Mouse (Mus musculus): ENCODE measurements around the gene Fbxw5.
"Not testable (repeated sequence)": the region's sequence is repeated elsewhere in the genome, so short reads cannot be mapped to it uniquely, and the experiment has no call there.

Fbxw5 gene

GRCm38 (mm10) chr2:25526510-25527302 is 26.2 kb downstream of the Fbxw5 start:
- no peak for DNase-seq

DNA sequence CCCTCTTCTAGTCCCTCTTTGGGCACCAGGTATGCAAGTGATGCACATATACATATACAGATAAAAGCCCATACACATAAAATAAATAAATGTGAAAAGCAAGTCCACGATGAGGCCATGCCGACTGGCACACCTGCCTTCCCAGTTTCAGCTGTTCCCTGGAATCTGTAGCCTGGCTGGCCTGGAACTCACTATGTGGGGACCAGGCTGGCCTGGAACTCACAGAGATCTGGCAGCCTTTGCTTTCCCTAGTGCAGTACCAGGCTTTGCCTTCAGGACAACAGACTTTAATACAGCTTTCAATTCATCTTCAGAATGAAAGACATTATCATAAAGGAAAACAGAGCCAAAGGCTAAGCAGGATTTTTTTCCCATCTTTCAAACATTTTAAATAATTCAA is 33.2 kb downstream of the Fbxw5 start:
- no peak for DNase-seq

- DNase-seq, result peak; percentile 85 to 88
Observed at GRCm38 (mm10) chr2:25534178-25534865, 33.8 kb downstream of the Fbxw5 start.

- DNase-seq, result no peak
Observed at GRCm38 (mm10) chr2:25534866-25535182, 34.3 kb downstream of the Fbxw5 start.

GRCm38 (mm10) chr2:25536531-25536930 is 36.0 kb downstream of the Fbxw5 start:
- DNase-seq, result no peak

GRCm38 (mm10) chr2:25540541-25540948 is 40.0 kb downstream of the Fbxw5 start:
- peak; percentile 61 to 65 for DNase-seq

DNA sequence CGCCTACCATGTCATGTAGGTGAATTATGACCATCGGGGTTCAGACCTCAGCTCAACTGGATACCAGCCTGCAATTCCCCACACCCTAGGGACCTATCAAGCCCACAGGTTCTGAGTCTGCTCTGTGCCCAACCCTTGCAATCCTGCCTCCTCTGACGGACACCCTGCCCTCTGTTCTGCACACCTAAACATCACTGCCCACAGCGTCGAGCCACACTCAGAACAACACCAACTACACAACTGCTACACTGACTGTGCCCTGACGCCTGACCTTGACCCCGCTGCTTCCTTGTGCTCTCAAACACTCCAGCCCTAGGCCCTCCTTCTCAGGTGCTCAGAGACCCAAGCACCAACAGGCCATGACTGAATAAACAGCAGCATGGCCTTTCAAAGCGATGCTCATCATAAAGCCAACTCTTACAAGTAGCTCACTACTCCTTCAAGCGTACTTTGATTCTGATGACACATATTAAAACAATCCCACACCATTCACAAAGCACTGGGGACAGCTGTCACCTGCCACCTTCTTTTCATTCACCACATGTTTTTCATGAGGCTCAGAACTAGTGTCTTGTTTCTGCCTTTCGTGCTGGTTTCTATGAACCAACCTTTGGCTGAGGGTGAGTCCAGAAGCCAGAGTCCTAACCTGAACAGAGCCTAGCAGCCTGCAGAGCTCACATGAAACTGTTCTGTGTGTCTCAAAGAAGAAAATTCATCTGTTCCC is 41.3 kb downstream of the Fbxw5 start:
- DNase-seq, result peak in 1 of 2 experiments; percentile 26

GRCm38 (mm10) chr2:25545996-25546810 is 45.7 kb downstream of the Fbxw5 start:
- DNase-seq, result peak in 1 of 2 experiments; percentile 92

GRCm38 (mm10) chr2:25546811-25547491 is 46.4 kb downstream of the Fbxw5 start, which contains the start of gene Traf2:
Gene Traf2, minus strand, starts transcription at chr2:25546940.
- peak; percentile 99 to 100 for DNase-seq

DNA sequence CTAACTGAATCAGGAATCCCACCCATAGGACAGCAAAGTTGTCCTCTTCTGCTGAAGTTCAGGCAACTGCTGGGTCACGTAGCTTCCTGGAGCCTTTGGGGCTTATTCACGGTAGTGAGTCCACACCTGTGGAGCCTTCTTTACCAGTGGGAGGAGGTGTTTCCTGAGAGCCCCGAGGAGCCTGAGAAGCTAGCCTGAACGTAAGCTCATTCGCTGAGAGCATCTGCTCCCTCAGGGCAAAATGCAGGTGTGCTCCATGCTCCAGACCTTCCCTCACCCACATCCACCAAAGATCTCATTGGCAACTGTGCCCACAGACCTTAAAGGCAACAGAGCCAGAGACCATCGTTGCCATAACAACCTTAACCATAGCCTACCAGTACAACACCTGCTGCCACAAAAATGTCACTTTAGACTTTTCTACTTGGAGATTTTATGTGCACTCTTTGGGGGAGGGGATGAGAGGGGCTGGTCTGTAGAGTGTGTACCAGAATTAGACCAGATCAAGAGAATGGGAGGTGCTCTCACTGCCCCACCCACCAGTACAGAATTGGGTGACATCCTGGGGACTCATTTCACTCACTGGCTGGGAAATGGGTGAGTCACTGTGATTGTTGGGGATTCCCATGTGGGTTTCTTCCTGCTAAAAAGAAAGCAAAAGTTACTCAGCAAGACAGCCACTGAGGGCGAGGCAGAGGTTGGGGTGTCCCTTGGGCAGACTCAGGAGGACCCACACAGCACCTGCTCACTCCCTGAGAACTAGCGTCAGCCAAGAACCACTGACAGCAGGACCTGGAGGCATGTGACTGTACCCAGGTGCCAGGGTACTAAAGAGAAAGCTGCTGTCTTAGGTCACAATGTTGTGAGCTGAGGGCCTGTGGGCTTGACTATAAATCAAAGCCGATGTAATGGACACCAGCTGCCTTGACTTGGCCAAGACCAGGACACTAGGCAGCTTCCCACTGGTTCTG is 48.8 kb downstream of the Fbxw5 start:
- DNase-seq, result no peak

GRCm38 (mm10) chr2:25551186-25551585 is 50.6 kb downstream of the Fbxw5 start:
- DNase-seq, result peak; percentile 71 to 82

GRCm38 (mm10) chr2:25553171-25553786 is 52.7 kb downstream of the Fbxw5 start:
- not testable (repeated sequence) for DNase-seq

Measured in kidney, postnatal 36 days (tissue).